Mouse (Mus musculus) hindbrain, postnatal 0 days (tissue): ENCODE data around the gene Vmn2r105. TPM values are rescaled to one million over a fixed set of nuclear protein-coding genes. Genes with fewer than 3 reads are reported as not detected.

Experiments used
- ATAC-seq: fragments of 200-750 bp; cut with Nextera tagmentation; 2 replicates; pipeline ENCODE4 v1.8.0; 2017; ENCODE audit warnings: mild to moderate bottlenecking, moderate TSS enrichment, moderate library complexity
- DNase-seq: peaks from one replicate; pipeline ENCODE4 v3.0.0-alpha.2; 2015; ENCODE audit warnings: low spot score
- H3K27ac ChIP-seq: fragments of 300-500 bp; sonication (generic); 2 replicates; pipeline ENCODE4 v1.5.1; 2014; ENCODE audit warnings: mild to moderate bottlenecking
- H3K27me3 ChIP-seq: fragments of 300-500 bp; sonication (generic); 2 replicates; pipeline ENCODE4 v1.6.1; 2014; ENCODE audit warnings: low read length, mixed read lengths; ENCODE audit not compliant: insufficient read depth
- H3K36me3 ChIP-seq: fragments of 300-500 bp; sonication (generic); 2 replicates; pipeline ENCODE4 v1.6.1; 2014; ENCODE audit warnings: low read length, mixed read lengths; ENCODE audit not compliant: insufficient read depth
- H3K4me1 ChIP-seq: fragments of 300-500 bp; sonication (generic); 2 replicates; pipeline ENCODE4 v1.6.1; 2014; ENCODE audit warnings: antibody characterized with exemption, low read length, mixed read lengths; ENCODE audit not compliant: insufficient read depth
- H3K4me2 ChIP-seq: fragments of 300-500 bp; sonication (generic); 2 replicates; pipeline ENCODE4 v1.6.1; 2014; ENCODE audit warnings: low read depth, mild to moderate bottlenecking, low read length, moderate library complexity, mixed read lengths
- H3K4me3 ChIP-seq: fragments of 300-500 bp; sonication (generic); 2 replicates; pipeline ENCODE4 v1.5.1; 2014; ENCODE audit warnings: low read length
- H3K9ac ChIP-seq: fragments of 300-500 bp; sonication (generic); replicated peaks from 2 replicates; pipeline ENCODE4 v1.6.1; 2014; ENCODE audit warnings: mild to moderate bottlenecking, low read length, moderate library complexity, mixed read lengths
- H3K9me3 ChIP-seq: fragments of 300-500 bp; sonication (generic); 2 replicates; pipeline ENCODE4 v1.6.1; 2016; ENCODE audit warnings: low read length, mixed read lengths
- CTCF ChIP-seq: IDR thresholded peaks from 2 replicates; pipeline ENCODE4 v1.5.1; 2016; ENCODE audit warnings: antibody characterized with exemption, control low read depth, low read depth
- WGBS: fragments of 180-500 bp; shearing (Covaris S2); extraction: QIAGEN DNeasy Blood & Tissue Kit; methylation state at CpG from one replicate; pipeline ENCODE4 v1.1.7; 2014; 5-methylcytosine and 5-hydroxymethylcytosine counted together
- polyA plus RNA-seq: library from polyadenylated mRNA; unstranded; fragments of >200 nt; fragmentation: Nextera tagmentation; extraction: Ambion mirVana; gene quantifications from 2 replicates; pipeline ENCODE4 v1.2.1, GENCODE M21; 2015
- total RNA-seq: library from RNA; depleted of rRNA; stranded (reverse); fragments of >200 nt; gene quantifications from 2 replicates; pipeline ENCODE4 v1.2.3, GENCODE M21; 2014; rRNA removed

Vmn2r105 gene
- total RNA-seq: not detected in 2 replicates
- not detected in 2 replicates for polyA plus RNA-seq

GRCm38 (mm10) chr17:20234952-20235351, at the start of gene Vmn2r105:
TSS of gene Vmn2r105 (minus strand) at chr17:20235052.
- H3K4me1 ChIP-seq: no peaks in the 10 kb centered on the region
- no peak within 1 kb of the TSS for H3K4me3 ChIP-seq
- no peak for TF ChIP-seq CTCF
- ATAC-seq: no peak
- no peaks in the 10 kb centered on the region for H3K36me3 ChIP-seq
- no peaks in the 10 kb centered on the region for H3K27me3 ChIP-seq
- WGBS: 66% methylated on average over 2 of the region's 2 CpGs
- H3K4me2 ChIP-seq: no peak within 1 kb of the TSS
- DNase-seq: no peak
- H3K9ac ChIP-seq: no peak within 1 kb of the TSS
- no peak within 1 kb of the TSS for H3K27ac ChIP-seq
- 0 out of 2 replicates have a peak, but pooled peaks cover 10% of the 10 kb centered on the region for H3K9me3 ChIP-seq

- Histone ChIP-seq H3K4me3 (no peak overlapping the region), H3K9me3 (peaks cover 18% of the 10 kb centered on the region; the same call in 1 of the 2 replicates), H3K4me2 (no peak overlapping the region), H3K36me3 (no peaks in the 10 kb centered on the region), H3K4me1 (no peaks in the 10 kb centered on the region), H3K27ac (no peak overlapping the region), H3K27me3 (no peaks in the 10 kb centered on the region), H3K9ac (no peak overlapping the region)
- WGBS: 68% methylated on average over 4 of the region's 4 CpGs
- DNase-seq (no peak), ATAC-seq (no peak)
- TF ChIP-seq CTCF: no peak
These were observed 20.7 kb upstream of the Vmn2r105 start for GRCm38 (mm10) chr17:20255522-20255921.

GRCm38 (mm10) chr17:20182997-20183396, 51.9 kb downstream of the Vmn2r105 start, which contains the start of gene Fpr-rs6:
TSS of gene Fpr-rs6 (minus strand) at chr17:20183097.
- Histone ChIP-seq H3K27me3 (no peaks in the 10 kb centered on the region), H3K9ac (no peak within 1 kb of the TSS), H3K4me2 (no peak within 1 kb of the TSS), H3K27ac (no peak within 1 kb of the TSS), H3K4me3 (no peak within 1 kb of the TSS), H3K36me3 (no peaks in the 10 kb centered on the region), H3K9me3 (peaks cover 19% of the 10 kb centered on the region), H3K4me1 (no peaks in the 10 kb centered on the region)
- ATAC-seq (no peak), DNase-seq (no peak)
- TF ChIP-seq CTCF: no peak

Other genes starting within 250 kb of the Vmn2r105 start
- gene Vmn2r104, start 186.7 kb downstream of the Vmn2r105 start, total RNA-seq: not detected in 2 replicates
- gene Vmn2r104, start 186.7 kb downstream of the Vmn2r105 start, polyA plus RNA-seq: not detected in 2 replicates
- not detected in 2 replicates for gene Fpr-rs7, start 120.8 kb downstream of the Vmn2r105 start, total RNA-seq
- gene Fpr-rs7, start 120.8 kb downstream of the Vmn2r105 start, polyA plus RNA-seq: not detected in 2 replicates
- gene Fpr-rs6, start 52.0 kb downstream of the Vmn2r105 start, total RNA-seq: not detected in 2 replicates
- gene Fpr-rs6, start 52.0 kb downstream of the Vmn2r105 start, polyA plus RNA-seq: not detected in 2 replicates
- not detected in 2 replicates for gene Vmn2r106, start 50.5 kb upstream of the Vmn2r105 start, total RNA-seq
- not detected in 2 replicates for gene Vmn2r106, start 50.5 kb upstream of the Vmn2r105 start, polyA plus RNA-seq
- not detected in 2 replicates for gene Vmn2r107, start 110.2 kb upstream of the Vmn2r105 start, total RNA-seq
- gene Vmn2r107, start 110.2 kb upstream of the Vmn2r105 start, polyA plus RNA-seq: not detected in 2 replicates
- gene Vmn1r224, start 179.1 kb upstream of the Vmn2r105 start, total RNA-seq: not detected in 2 replicates
- not detected in 2 replicates for gene Vmn1r224, start 179.1 kb upstream of the Vmn2r105 start, polyA plus RNA-seq
- gene Vmn2r108, start 246.3 kb upstream of the Vmn2r105 start, total RNA-seq: not detected in 2 replicates
- not detected in 2 replicates for gene Vmn2r108, start 246.3 kb upstream of the Vmn2r105 start, polyA plus RNA-seq